Mouse (Mus musculus): Measurements from ENCODE around the gene Pdpk1. TPM values are rescaled to one million over a fixed set of nuclear protein-coding genes. Genes with fewer than 3 reads are reported as not detected.

Gene Pdpk1
- total RNA-seq (2012; rRNA removed) (19.0 and 19.3 TPM in 2 replicates), polyA plus RNA-seq (2012; ENCODE audit: insufficient read depth in 1 of 2, insufficient read length in 2 of 2, low read depth in 1 of 2, low replicate concordance in 2 of 2, missing spikeins in 1 of 2) (10 to 100 TPM; 18.3 to 26.9 TPM)

GRCm38 (mm10) chr17:24150824-24151223 is at the start of gene Pdpk1:
Pdpk1 (minus strand) TSS chr17:24150924.
- no peaks in the 10 kb centered on the region for H3K27me3 ChIP-seq (ENCODE audit: control insufficient read depth in 1 of 2, insufficient read depth in 2 of 2, low read length in 2 of 2)
- H3K79me2 ChIP-seq (ENCODE audit: control insufficient read depth, insufficient read depth, low read length, poor library complexity) = no peaks in the 10 kb centered on the region
- H3K36me3 ChIP-seq (ENCODE audit: control insufficient read depth in 1 of 2, insufficient read depth in 2 of 2, low read length in 2 of 2) = peaks cover 0 to 7% of the 10 kb centered on the region in 2 experiments; a peak in 2 of 4 replicates
- TF ChIP-seq RCOR1 (IDR thresholded peaks at IDR 0.05; ENCODE audit: low read depth, low read length) = no peak
- TF ChIP-seq ZNF384 (IDR thresholded peaks at IDR 0.05; ENCODE audit: low read depth, low read length) = no peak
- no peak for TF ChIP-seq POLR2AphosphoS2 (IDR thresholded peaks at IDR 0.05; ENCODE audit: low read length)
- TF ChIP-seq ZMIZ1 (IDR thresholded peaks at IDR 0.05; ENCODE audit: low read depth, low read length) = no peak
- TF ChIP-seq ZKSCAN1 (IDR thresholded peaks at IDR 0.05; ENCODE audit: low read depth, low read length) = no peak
- no peak for TF ChIP-seq JUND (IDR thresholded peaks at IDR 0.05; ENCODE audit: low read depth, low read length)
- no peak for TF ChIP-seq TCF12 (IDR thresholded peaks at IDR 0.05; ENCODE audit: low read depth, low read length)
- no peak for TF ChIP-seq POLR2A (IDR thresholded peaks at IDR 0.05; ENCODE audit: control insufficient read depth in 1 of 2, insufficient read depth in 1 of 2, low read depth in 1 of 2, low read length in 2 of 2, poor library complexity in 1 of 2)
- no peak for TF ChIP-seq SIN3A (IDR thresholded peaks at IDR 0.05; ENCODE audit: low read length)
- no peak for TF ChIP-seq NRF1 (IDR thresholded peaks at IDR 0.05; ENCODE audit: insufficient read depth, low read depth, low read length, poor library complexity, severe bottlenecking)
- no peak for TF ChIP-seq USF2 (IDR thresholded peaks at IDR 0.05; ENCODE audit: borderline replicate concordance in 1 of 2, insufficient read depth in 1 of 2, low read depth in 1 of 2, low read length in 2 of 2)
- TF ChIP-seq SMC3 (IDR thresholded peaks at IDR 0.05; ENCODE audit: low read depth, low read length) = no peak
- TF ChIP-seq CHD1 (IDR thresholded peaks at IDR 0.05; ENCODE audit: low read depth, low read length) = no peak
- H3K27ac ChIP-seq (ENCODE audit: control insufficient read depth, low read depth, low read length) = no peak within 1 kb of the TSS
- DNase-seq (ENCODE audit: low read depth, low spot score) = no peak
- H3K4me1 ChIP-seq (ENCODE audit: control insufficient read depth in 1 of 2, insufficient read depth in 2 of 2, low read length in 2 of 2) = peaks cover 0 to 7% of the 10 kb centered on the region in 2 experiments; a peak in 1 of 4 replicates
- no peaks in the 10 kb centered on the region for H3K9me3 ChIP-seq (replicated peaks; ENCODE audit: insufficient read depth, low read length)
- peak within 1 kb of the TSS; percentile 67 for H3K9ac ChIP-seq (ENCODE audit: control insufficient read depth, low read depth, low read length, poor library complexity, severe bottlenecking)
- peak within 1 kb of the TSS; percentile 60 to 71 for H3K4me3 ChIP-seq (ENCODE audit: control insufficient read depth in 1 of 2, insufficient read depth in 1 of 2, low read depth in 2 of 2, low read length in 2 of 2)

GRCm38 (mm10) chr17:24199741-24200140 is 49.0 kb upstream of the Pdpk1 start:
- Histone ChIP-seq H3K4me1 (ENCODE audit: control insufficient read depth in 1 of 2, insufficient read depth in 2 of 2, low read length in 2 of 2) (peaks cover 11 to 53% of the 10 kb centered on the region in 2 experiments), H3K9me3 (replicated peaks; ENCODE audit: insufficient read depth, low read length) (no peaks in the 10 kb centered on the region), H3K27me3 (ENCODE audit: control insufficient read depth in 1 of 2, insufficient read depth in 2 of 2, low read length in 2 of 2) (no peaks in the 10 kb centered on the region), H3K27ac (ENCODE audit: control insufficient read depth, low read depth, low read length) (peak overlapping the region; percentile 51), H3K4me3 (ENCODE audit: control insufficient read depth in 1 of 2, insufficient read depth in 1 of 2, low read depth in 2 of 2, low read length in 2 of 2) (no peak overlapping the region), H3K79me2 (ENCODE audit: control insufficient read depth, insufficient read depth, low read length, poor library complexity) (peaks cover 38% of the 10 kb centered on the region), H3K9ac (ENCODE audit: control insufficient read depth, low read depth, low read length, poor library complexity, severe bottlenecking) (0 out of 2 replicates have a peak overlapping the region, but pooled peaks have one; percentile 3), H3K36me3 (ENCODE audit: control insufficient read depth in 1 of 2, insufficient read depth in 2 of 2, low read length in 2 of 2) (peaks cover 4 to 37% of the 10 kb centered on the region in 2 experiments; a peak in 3 of 4 replicates)
- TF ChIP-seq MYC (IDR thresholded peaks at IDR 0.05; ENCODE audit: low read depth, low read length) (0 out of 2 replicates have a peak, but pooled peaks have one; percentile 4), GABPA (IDR thresholded peaks at IDR 0.05; ENCODE audit: low read depth, low read length) (no peak)
- no peak for DNase-seq (ENCODE audit: low read depth, low spot score)
